Mouse (Mus musculus) lung, postnatal 0 days (tissue): ENCODE measurements at regions not wholly inside any gene's neighbourhood (a gene's known extent, or its start where the extent isn't known, plus 50 kb on each side); places are given as distances from the start of the nearest gene placed in this dataset.

ENCODE experiments used
- CTCF ChIP-seq: IDR thresholded peaks from 2 replicates; pipeline ENCODE4 v1.5.1; 2016; ENCODE audit warnings: antibody characterized with exemption, mild to moderate bottlenecking
- EP300 ChIP-seq: IDR thresholded peaks from 2 replicates; pipeline ENCODE4 v1.6.1; 2016; ENCODE audit warnings: antibody characterized with exemption, mild to moderate bottlenecking, control low read depth

DNA sequence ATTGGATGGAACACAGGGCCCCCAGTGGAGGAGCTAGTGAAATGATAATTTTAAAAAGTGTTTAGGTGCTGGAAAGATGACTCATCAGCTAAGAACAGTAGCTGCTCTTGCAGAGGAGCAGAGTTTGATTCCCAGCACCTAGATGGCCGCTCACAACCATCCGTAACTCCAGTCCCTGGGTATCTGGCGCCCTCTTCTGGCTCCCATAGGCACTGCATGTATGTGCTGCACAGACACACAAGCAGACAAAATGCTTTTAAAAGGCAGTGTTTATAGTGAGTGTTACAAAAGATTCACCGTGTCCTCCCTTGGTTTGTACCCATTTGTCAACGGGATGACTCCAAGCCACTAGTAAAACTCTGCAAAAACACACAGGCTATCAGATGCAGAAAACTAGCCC lies 75.0 kb upstream of the Arl4c start:
- TF ChIP-seq CTCF (peak; percentile 51), EP300 (no peak)
